8 mouse cellular contexts compared by ENCODE assay signal in genomic region chr1:156039989-156040388, GRCm38 (mm10). TPM values are rescaled to one million over a fixed set of nuclear protein-coding genes. Genes with fewer than 3 reads are reported as not detected.
DNase-seq lines count a peak whose midpoint lies in the region; ATAC-seq and TF ChIP-seq lines count a peak whose summit lies in the region.
"Not testable (repeated sequence)": the region's sequence is repeated elsewhere in the genome, so short reads cannot be mapped to it uniquely, and the experiment has no call there.

No protein-coding gene starts in this region.

- 69% methylated on average over 7 of the region's 7 CpGs for WGBS in hindbrain, embryonic 11.5 days
- 71% methylated on average over 7 of the region's 7 CpGs for WGBS in limb, embryonic 12.5 days
- WGBS in lung, postnatal 0 days = 63% methylated on average over 7 of the region's 7 CpGs

- H3K9me3 ChIP-seq in E14TG2a.4 (ENCODE audit: low read length); erythroblast, embryonic 14.5 days (ENCODE audit: control insufficient read depth, low read length); hindbrain, embryonic 11.5 days (ENCODE audit: control insufficient read depth, low read length); limb, embryonic 12.5 days; lung, postnatal 0 days (ENCODE audit: low read length): not testable (repeated sequence)

- ATAC-seq in hindbrain, embryonic 11.5 days (ENCODE audit: low FRiP score); limb, embryonic 12.5 days (ENCODE audit: insufficient number of reproducible peaks, insufficient read depth, low FRiP score, low TSS enrichment, low read depth); lung, postnatal 0 days: not testable (repeated sequence)

- not testable (repeated sequence) for TF ChIP-seq EP300 in lung, postnatal 0 days (IDR thresholded peaks at IDR 0.05)

- not testable (repeated sequence) for H3K4me2 ChIP-seq in hindbrain, embryonic 11.5 days (replicated peaks; ENCODE audit: low read depth, low read length); limb, embryonic 12.5 days; lung, postnatal 0 days (replicated peaks; ENCODE audit: low read depth, low read length)

- H3K36me3 ChIP-seq in E14TG2a.4 (ENCODE audit: insufficient read depth, low read length) = peaks cover 29% of the 10 kb centered on the region
- peaks cover 47% of the 10 kb centered on the region for H3K36me3 ChIP-seq in erythroblast, embryonic 14.5 days (ENCODE audit: control insufficient read depth)
- H3K36me3 ChIP-seq in hindbrain, embryonic 11.5 days (ENCODE audit: control insufficient read depth, insufficient read depth, low read length); lung, postnatal 0 days (ENCODE audit: insufficient read depth, low read length): not testable (repeated sequence)
- H3K36me3 ChIP-seq in limb, embryonic 12.5 days = peaks cover 18% of the 10 kb centered on the region

- H3K27ac ChIP-seq in hindbrain, embryonic 11.5 days (ENCODE audit: low read depth, low read length); lung, postnatal 0 days (ENCODE audit: low read length): not testable (repeated sequence)
- H3K27ac ChIP-seq in limb, embryonic 12.5 days = peak overlapping the region; percentile 12; the same call in 1 of the 2 replicates

- H3K4me1 ChIP-seq in E14TG2a.4 (replicated peaks; ENCODE audit: low read depth, low read length) = peaks cover 56% of the 10 kb centered on the region
- peaks cover 56% of the 10 kb centered on the region for H3K4me1 ChIP-seq in erythroblast, embryonic 14.5 days (ENCODE audit: control insufficient read depth)
- not testable (repeated sequence) for H3K4me1 ChIP-seq in hindbrain, embryonic 11.5 days (replicated peaks; ENCODE audit: control insufficient read depth, insufficient read depth, low read length); lung, postnatal 0 days (ENCODE audit: insufficient read depth, low read depth, low read length)
- peaks cover 25% of the 10 kb centered on the region for H3K4me1 ChIP-seq in limb, embryonic 12.5 days (replicated peaks)

- H3K4me3 ChIP-seq in E14TG2a.4 (replicated peaks; ENCODE audit: low read length) = peak overlapping the region; percentile 84; the same call in 1 of the 2 replicates
- peak overlapping the region; percentile 83 for H3K4me3 ChIP-seq in erythroblast, embryonic 14.5 days (replicated peaks)
- H3K4me3 ChIP-seq in hindbrain, embryonic 11.5 days (ENCODE audit: low read depth, low read length); limb, embryonic 12.5 days (replicated peaks); lung, postnatal 0 days (ENCODE audit: low read depth, low read length): not testable (repeated sequence)

- TF ChIP-seq POLR2A in brain, embryonic 14.5 days (IDR thresholded peaks at IDR 0.05; ENCODE audit: borderline replicate concordance, extremely low read depth, insufficient read depth, insufficient read length, poor library complexity, severe bottlenecking) = not testable (repeated sequence)

- TF ChIP-seq CTCF in E14TG2a.4 (conservative IDR thresholded peaks at IDR 0.05; ENCODE audit: low read length) = peak; percentile 33
- TF ChIP-seq CTCF in brain, embryonic 14.5 days (IDR thresholded peaks at IDR 0.05; ENCODE audit: borderline replicate concordance, extremely low read depth, insufficient read depth, insufficient read length) = not testable (repeated sequence)
- peak; percentile 46 for TF ChIP-seq CTCF in lung, postnatal 0 days (IDR thresholded peaks at IDR 0.05)

- not testable (repeated sequence) for H3K27me3 ChIP-seq in E14TG2a.4 (ENCODE audit: insufficient read depth, low read length); erythroblast, embryonic 14.5 days (ENCODE audit: control insufficient read depth); hindbrain, embryonic 11.5 days (ENCODE audit: control insufficient read depth, insufficient read depth, low read length); limb, embryonic 12.5 days; lung, postnatal 0 days (replicated peaks; ENCODE audit: insufficient read depth, low read length)

- peak; percentile 8 for DNase-seq in brain, embryonic 14.5 days (ENCODE audit: low read depth)
- DNase-seq in hindbrain, embryonic 11.5 days (ENCODE audit: low spot score) = peak; percentile 17
- DNase-seq in lung, postnatal 0 days (ENCODE audit: low spot score) = peak; percentile 50
- peak; percentile 17 for DNase-seq in spleen, adult 12 weeks (ENCODE audit: low spot score)
- DNase-seq in thymus, postnatal 36 days = peak; percentile 9 to 24

- not testable (repeated sequence) for H3K9ac ChIP-seq in hindbrain, embryonic 11.5 days (ENCODE audit: low read depth, low read length); limb, embryonic 12.5 days (replicated peaks); lung, postnatal 0 days (replicated peaks; ENCODE audit: low read depth)

RNA-seq across cellular contexts. Expression of gene Tor1aip1, which starts 3.7 kb away (rescaled TPM):
- polyA plus RNA-seq in brain, embryonic 14.5 days (2012; rRNA removed) = 8.6 and 14.6 TPM in 2 replicates
- 2.6 and 3.1 TPM in 2 replicates for polyA plus RNA-seq in erythroblast, embryonic 14.5 days (2012)
- 38.8 and 44.1 TPM in 2 replicates for polyA plus RNA-seq in hindbrain, embryonic 11.5 days (2014; fragmentation: Nextera tagmentation; extraction: Ambion mirVana)
- 46.2 and 49.8 TPM in 2 replicates for polyA plus RNA-seq in limb, embryonic 12.5 days (2016; fragmentation: Nextera tagmentation; extraction: Ambion mirVana)
- polyA plus RNA-seq in lung, postnatal 0 days (2015; fragmentation: Nextera tagmentation; extraction: Ambion mirVana) = 51.1 and 54.8 TPM in 2 replicates

RNA-seq across cellular contexts. Expression of gene Tor1aip2, which starts 4.8 kb away (rescaled TPM):
- 57.9 and 61.6 TPM in 2 replicates for polyA plus RNA-seq in brain, embryonic 14.5 days (2012; rRNA removed)
- 1.4 and 1.8 TPM in 2 replicates for polyA plus RNA-seq in erythroblast, embryonic 14.5 days (2012)
- 112 and 123 TPM in 2 replicates for polyA plus RNA-seq in hindbrain, embryonic 11.5 days (2014; fragmentation: Nextera tagmentation; extraction: Ambion mirVana)
- polyA plus RNA-seq in limb, embryonic 12.5 days (2016; fragmentation: Nextera tagmentation; extraction: Ambion mirVana) = 113 and 124 TPM in 2 replicates
- polyA plus RNA-seq in lung, postnatal 0 days (2015; fragmentation: Nextera tagmentation; extraction: Ambion mirVana) = 55.2 and 58.3 TPM in 2 replicates

Comparison
In these comparisons a context has a peak if more than half of its experiments do, and no peak if none do; other contexts are left out.
1. RNA of gene Tor1aip2, which starts 4.8 kb away (polyA plus RNA-seq): 112 to 123 TPM in hindbrain, embryonic 11.5 days, 113 to 124 TPM in limb, embryonic 12.5 days, 57.9 to 61.6 TPM in brain, embryonic 14.5 days and 55.2 to 58.3 TPM in lung, postnatal 0 days; 1.4 to 1.8 TPM in erythroblast, embryonic 14.5 days; every median in the first group is over 10 times any median in the second.
2. Peak in every context shown above with its lines, with median percentiles within 50 percentile points of each other: DNase-seq.